Mouse (Mus musculus): ENCODE results near the gene Ms4a14.

DNA sequence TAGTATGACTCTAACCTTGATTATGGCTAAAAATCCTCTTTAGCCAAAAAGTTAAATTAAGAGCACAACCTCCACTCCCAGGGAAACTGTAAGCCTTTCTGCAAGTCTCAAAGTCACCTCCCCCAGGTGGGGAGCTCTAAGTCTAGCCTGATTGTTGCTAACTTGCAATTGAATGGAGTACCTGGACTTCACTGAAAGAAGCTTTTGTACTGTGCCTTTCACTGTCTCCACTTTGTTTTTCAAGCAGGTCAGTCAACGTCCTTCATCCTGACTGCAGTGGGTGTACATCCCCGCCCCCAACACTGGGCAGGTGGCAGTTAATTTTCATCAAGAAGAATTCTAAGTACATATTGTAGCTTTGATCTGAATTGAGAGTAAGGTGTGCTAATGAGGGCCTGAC is 15.3 kb downstream of the Ms4a14 start:
- no peak for TF ChIP-seq POLR2A (IDR thresholded peaks at IDR 0.05; ENCODE audit: insufficient read depth, low read length)
- no peak for TF ChIP-seq CTCF (IDR thresholded peaks at IDR 0.05; ENCODE audit: low read depth, low read length)

Data from ES-Bruce4 (cell line).